Mouse (Mus musculus) heart, embryonic 11.5 days (tissue): ENCODE data around the gene Zcchc3. TPM values are rescaled to one million over a fixed set of nuclear protein-coding genes. Genes with fewer than 3 reads are reported as not detected.

Experiments used
- ATAC-seq: fragments of 200-750 bp; cut with Nextera tagmentation; replicated peaks from 2 replicates; pipeline ENCODE4 v1.8.0; 2017; ENCODE audit warnings: moderate library complexity; ENCODE audit not compliant: insufficient number of reproducible peaks, low FRiP score, low TSS enrichment
- H3K27ac ChIP-seq: fragments of 300-500 bp; sonication (generic); 2 replicates; pipeline ENCODE4 v1.5.1; 2014; ENCODE audit warnings: mild to moderate bottlenecking, low read depth, low read length
- H3K27me3 ChIP-seq: fragments of 300-500 bp; sonication (generic); 2 replicates; pipeline ENCODE4 v1.6.1; 2014; ENCODE audit warnings: mild to moderate bottlenecking, low read length, mixed read lengths; ENCODE audit not compliant: control insufficient read depth, insufficient read depth
- H3K36me3 ChIP-seq: fragments of 300-500 bp; sonication (generic); 2 replicates; pipeline ENCODE4 v1.6.1; 2014; ENCODE audit warnings: mild to moderate bottlenecking, low read length, moderate library complexity, mixed read lengths; ENCODE audit not compliant: control insufficient read depth, insufficient read depth
- H3K4me1 ChIP-seq: fragments of 300-500 bp; sonication (generic); 2 replicates; pipeline ENCODE4 v1.6.1; 2014; ENCODE audit warnings: low read length; ENCODE audit not compliant: control insufficient read depth, insufficient read depth
- H3K4me2 ChIP-seq: fragments of 300-500 bp; sonication (generic); 2 replicates; pipeline ENCODE4 v1.6.1; 2014; ENCODE audit warnings: mild to moderate bottlenecking, moderate library complexity
- H3K4me3 ChIP-seq: fragments of 300-500 bp; sonication (generic); 2 replicates; pipeline ENCODE4 v1.5.1; 2014; ENCODE audit warnings: low read depth, low read length
- H3K9ac ChIP-seq: fragments of 300-500 bp; sonication (generic); 2 replicates; pipeline ENCODE4 v1.6.1; 2014; ENCODE audit warnings: mild to moderate bottlenecking, low read depth, low read length, moderate library complexity
- H3K9me3 ChIP-seq: fragments of 300-500 bp; sonication (generic); replicated peaks from 2 replicates; pipeline ENCODE4 v1.6.1; 2016; ENCODE audit warnings: low read length; ENCODE audit not compliant: control insufficient read depth
- WGBS: fragments of 180-500 bp; shearing (Covaris S2); extraction: QIAGEN DNeasy Blood & Tissue Kit; methylation state at CpG from one replicate; pipeline ENCODE4 v1.1.7; 2014; ENCODE audit not compliant: insufficient replicate concordance; 5-methylcytosine and 5-hydroxymethylcytosine counted together
- polyA plus RNA-seq: library from polyadenylated mRNA; unstranded; fragments of >200 nt; fragmentation: Nextera tagmentation; extraction: Ambion mirVana; gene quantifications from 2 replicates; pipeline ENCODE4 v1.2.1, GENCODE M21; 2014

The Zcchc3 gene
- polyA plus RNA-seq, 1 experiment from 2014 or later: 50.9 TPM

- Histone ChIP-seq H3K36me3 (no peaks in the 10 kb centered on the region), H3K27me3 (peaks cover 24% of the 10 kb centered on the region), H3K4me2 (peak within 1 kb of the TSS; percentile 65), H3K4me3 (peak within 1 kb of the TSS; percentile 22), H3K9ac (0 out of 2 replicates have a peak within 1 kb of the TSS, but pooled peaks have one; percentile 43), H3K4me1 (peaks cover 13% of the 10 kb centered on the region), H3K9me3 (no peaks in the 10 kb centered on the region), H3K27ac (no peak within 1 kb of the TSS)
- 4% methylated on average over 16 of the region's 16 CpGs for WGBS
- ATAC-seq: peak; percentile 53
Observed at GRCm38 (mm10) chr2:152376345-152376741, 38.5 kb downstream of the Zcchc3 start, which contains the start of gene Nrsn2. Nrsn2 (minus strand) TSS chr2:152376638.

DNA sequence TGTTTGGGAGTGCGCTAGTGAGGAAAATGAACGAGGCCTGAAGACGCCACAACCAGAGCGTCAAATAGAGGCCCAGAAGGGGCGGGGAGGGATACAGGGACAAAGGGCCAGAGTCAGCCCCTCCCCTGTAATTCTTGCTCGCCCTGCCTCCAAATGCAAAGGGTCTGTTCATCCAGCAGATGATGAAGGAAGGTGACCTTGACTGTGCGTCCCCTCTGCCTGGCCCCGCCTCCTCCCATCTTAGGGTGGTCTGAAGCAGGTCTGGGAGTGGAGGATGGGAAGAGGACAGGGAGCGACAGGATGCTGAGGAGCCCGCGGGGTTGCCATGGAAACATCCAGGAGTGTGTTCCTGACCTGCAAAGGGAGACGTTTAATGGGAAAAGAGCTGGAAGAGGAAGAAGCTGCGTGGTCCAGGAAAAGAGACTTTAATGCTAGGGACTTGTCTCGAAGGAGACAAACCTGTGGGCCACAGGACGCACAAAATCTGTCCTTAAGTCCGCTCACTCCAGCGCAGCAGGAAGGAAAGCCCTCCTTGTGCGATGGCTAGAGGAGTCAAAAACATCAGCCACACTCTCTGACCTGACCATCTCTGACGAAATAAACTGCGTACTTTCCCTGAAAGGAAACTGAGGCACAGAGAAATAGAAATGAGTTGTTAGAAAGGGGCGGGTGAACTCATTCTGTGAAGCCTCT is 39.0 kb downstream of the Zcchc3 start:
- no peaks in the 10 kb centered on the region for H3K36me3 ChIP-seq
- peak overlapping the region; percentile 22 for H3K4me3 ChIP-seq
- no peak for ATAC-seq
- H3K27ac ChIP-seq: no peak overlapping the region
- H3K4me2 ChIP-seq: peak overlapping the region; percentile 65
- H3K9ac ChIP-seq: 0 out of 2 replicates have a peak overlapping the region, but pooled peaks have one; percentile 43
- 6% methylated on average over 21 of the region's 21 CpGs for WGBS
- peaks cover 24% of the 10 kb centered on the region for H3K27me3 ChIP-seq
- peaks cover 13% of the 10 kb centered on the region for H3K4me1 ChIP-seq
- no peaks in the 10 kb centered on the region for H3K9me3 ChIP-seq

DNA sequence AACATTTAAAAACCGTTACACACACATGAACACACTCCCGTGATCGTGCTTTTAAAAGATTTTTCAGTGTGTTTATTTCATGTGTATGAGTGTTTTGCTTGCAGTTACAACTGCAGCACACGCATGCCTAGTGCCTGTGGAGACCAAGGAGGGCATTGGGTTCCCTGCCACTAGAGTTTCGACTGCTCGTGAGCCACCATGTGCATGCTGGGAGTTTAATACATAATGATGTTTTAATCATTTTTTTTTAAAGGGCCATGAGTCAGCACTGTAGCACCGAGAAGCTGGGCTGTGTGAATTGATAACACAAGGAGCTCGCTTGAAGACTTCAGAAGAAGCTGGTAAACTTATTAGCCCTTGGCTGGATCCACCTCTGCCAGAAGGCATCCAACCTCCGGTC is 41.3 kb downstream of the Zcchc3 start:
- no peak for ATAC-seq
- WGBS: 72% methylated on average over 9 of the region's 9 CpGs
- Histone ChIP-seq H3K27ac (no peak overlapping the region), H3K4me2 (no peak overlapping the region), H3K4me3 (no peak overlapping the region), H3K36me3 (no peaks in the 10 kb centered on the region), H3K4me1 (peaks cover 13% of the 10 kb centered on the region), H3K9ac (no peak overlapping the region), H3K27me3 (peaks cover 26% of the 10 kb centered on the region), H3K9me3 (no peaks in the 10 kb centered on the region)

DNA sequence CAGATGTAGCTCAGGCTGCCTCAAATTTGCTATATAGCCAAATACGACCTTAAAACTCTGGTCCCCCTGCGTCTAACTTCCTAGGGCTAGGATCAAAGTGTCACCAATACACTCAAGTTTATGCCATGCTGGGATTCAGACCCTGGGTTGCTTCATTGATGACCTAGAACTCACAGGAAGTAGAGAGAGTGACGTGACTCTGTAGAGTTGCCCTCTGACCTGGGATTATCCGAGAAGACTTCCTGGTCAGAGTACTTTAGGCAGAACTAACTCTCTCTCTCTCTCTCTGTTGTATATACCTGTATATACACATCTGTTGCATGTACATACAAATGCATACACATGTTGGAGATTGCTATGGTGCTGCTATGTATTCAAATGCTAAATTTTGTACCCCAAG is 42.2 kb downstream of the Zcchc3 start:
- Histone ChIP-seq H3K4me1 (peaks cover 13% of the 10 kb centered on the region), H3K9ac (no peak overlapping the region), H3K36me3 (no peaks in the 10 kb centered on the region), H3K27me3 (peaks cover 26% of the 10 kb centered on the region), H3K4me2 (no peak overlapping the region), H3K4me3 (no peak overlapping the region), H3K27ac (no peak overlapping the region), H3K9me3 (no peaks in the 10 kb centered on the region)
- 61% methylated on average over 4 of the region's 4 CpGs for WGBS
- ATAC-seq: no peak

- Histone ChIP-seq H3K9ac (no peak overlapping the region), H3K27me3 (peaks cover 24% of the 10 kb centered on the region), H3K4me1 (peaks cover 13% of the 10 kb centered on the region), H3K36me3 (no peaks in the 10 kb centered on the region), H3K27ac (no peak overlapping the region), H3K4me3 (no peak overlapping the region), H3K4me2 (no peak overlapping the region), H3K9me3 (no peaks in the 10 kb centered on the region)
- no peak for ATAC-seq
- WGBS: 77% methylated on average over 7 of the region's 7 CpGs
Observed at GRCm38 (mm10) chr2:152372104-152372503, 42.7 kb downstream of the Zcchc3 start.

GRCm38 (mm10) chr2:152368532-152369140 is 46.2 kb downstream of the Zcchc3 start:
- H3K4me1 ChIP-seq: 0 out of 2 replicates have a peak, but pooled peaks cover 3% of the 10 kb centered on the region
- H3K4me2 ChIP-seq: peak overlapping the region; percentile 51
- no peak overlapping the region for H3K4me3 ChIP-seq
- no peak overlapping the region for H3K9ac ChIP-seq
- no peak overlapping the region for H3K27ac ChIP-seq
- 0 out of 2 replicates have a peak, but pooled peaks have one; percentile 32 for ATAC-seq
- 0 out of 2 replicates have a peak, but pooled peaks cover 2% of the 10 kb centered on the region for H3K27me3 ChIP-seq
- H3K9me3 ChIP-seq: no peaks in the 10 kb centered on the region
- no peaks in the 10 kb centered on the region for H3K36me3 ChIP-seq
- 24% methylated on average over 14 of the region's 14 CpGs for WGBS

DNA sequence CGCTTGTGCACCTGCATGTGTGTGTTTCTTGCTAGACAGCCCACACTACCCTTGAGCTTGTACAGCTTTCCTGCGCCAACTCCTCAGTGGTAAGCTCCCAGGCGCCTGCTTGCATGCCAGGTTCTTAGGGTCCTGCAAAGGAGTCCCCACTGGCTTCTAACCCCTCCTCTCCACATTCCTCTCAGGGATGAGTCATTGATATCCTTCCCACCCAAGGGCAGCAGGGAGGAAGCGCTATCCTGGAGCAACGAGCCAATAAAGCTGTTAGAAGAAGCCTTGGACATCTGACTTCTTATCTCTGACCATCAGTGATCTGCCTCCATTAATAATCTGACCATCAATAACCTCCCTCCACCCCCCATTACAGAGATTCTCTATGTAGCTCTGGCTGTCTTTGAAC is 46.9 kb downstream of the Zcchc3 start:
- H3K9ac ChIP-seq: no peak overlapping the region
- ATAC-seq: no peak
- H3K4me1 ChIP-seq: 0 out of 2 replicates have a peak, but pooled peaks cover 5% of the 10 kb centered on the region
- no peaks in the 10 kb centered on the region for H3K36me3 ChIP-seq
- H3K9me3 ChIP-seq: no peaks in the 10 kb centered on the region
- H3K4me3 ChIP-seq: no peak overlapping the region
- WGBS: 62% methylated on average over 5 of the region's 5 CpGs
- H3K27me3 ChIP-seq: 0 out of 2 replicates have a peak, but pooled peaks cover 2% of the 10 kb centered on the region
- no peak overlapping the region for H3K4me2 ChIP-seq
- H3K27ac ChIP-seq: no peak overlapping the region

GRCm38 (mm10) chr2:152363245-152364147 is 51.3 kb downstream of the Zcchc3 start:
- ATAC-seq: peak; percentile 61
- Histone ChIP-seq H3K9ac (peak overlapping the region; percentile 36; the same call in 1 of the 2 replicates), H3K27ac (peak overlapping the region; percentile 71), H3K27me3 (no peaks in the 10 kb centered on the region), H3K4me1 (peaks cover 14% of the 10 kb centered on the region), H3K36me3 (no peaks in the 10 kb centered on the region), H3K4me3 (peak overlapping the region; percentile 25), H3K4me2 (peak overlapping the region; percentile 58), H3K9me3 (no peaks in the 10 kb centered on the region)
- WGBS: 11% methylated on average over 17 of the region's 17 CpGs
